Mouse (Mus musculus): ENCODE results near the gene Tuba1c.

DNA sequence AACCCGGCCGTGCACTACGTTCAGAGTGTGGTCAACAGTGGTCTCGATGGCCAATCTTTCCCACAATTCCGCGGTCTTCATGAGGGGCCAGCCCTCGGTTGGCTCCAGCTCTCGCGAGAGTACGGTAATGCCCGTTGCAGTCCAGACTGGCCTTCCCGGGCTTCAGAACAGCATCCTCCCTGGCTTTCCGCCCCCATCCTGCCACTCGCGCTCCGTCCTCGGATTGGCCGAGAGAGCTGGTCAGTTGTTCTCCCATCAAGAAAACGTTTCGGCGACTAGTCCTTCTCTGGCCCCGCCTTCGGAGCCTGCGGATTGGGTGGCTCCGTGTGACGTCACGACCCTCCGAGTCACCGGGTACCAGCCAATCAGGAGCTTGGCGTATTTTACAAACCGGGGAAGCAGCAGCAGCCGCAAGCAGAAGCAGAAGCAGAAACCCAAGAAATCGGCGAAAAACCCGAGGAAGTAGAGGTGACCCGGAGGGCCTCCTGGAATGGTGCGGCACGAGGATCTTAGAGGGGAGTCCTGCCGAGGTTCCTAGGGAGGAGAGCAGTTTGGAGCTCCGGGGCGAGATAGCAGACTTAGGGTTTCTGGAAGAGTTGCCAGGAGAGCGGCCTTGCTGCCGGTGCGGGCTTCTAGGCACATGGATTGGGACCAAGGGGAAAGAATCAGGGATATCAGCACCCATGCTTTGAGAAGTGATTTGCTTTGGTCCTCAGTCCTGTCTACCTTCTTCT is 45.1 kb downstream of the Tuba1c start:
- TF ChIP-seq CTCF (IDR thresholded peaks at IDR 0.05; ENCODE audit: low read depth), result no peak
- no peak for TF ChIP-seq EP300 (IDR thresholded peaks at IDR 0.05; ENCODE audit: low read depth)

Measured in heart, postnatal 0 days (tissue).